Mouse (Mus musculus) liver, embryonic 13.5 days (tissue): ENCODE results near the gene Epb41l1. TPM values are rescaled to one million over a fixed set of nuclear protein-coding genes. Genes with fewer than 3 reads are reported as not detected.
"Not testable (repeated sequence)": the region's sequence is repeated elsewhere in the genome, so short reads cannot be mapped to it uniquely, and the experiment has no call there.

Experiments
- ATAC-seq: fragments of 200-750 bp; cut with Nextera tagmentation; 2 replicates; pipeline ENCODE4 v1.8.0; 2017; ENCODE audit warnings: low read depth, mild to moderate bottlenecking, moderate number of reproducible peaks, moderate library complexity
- DNase-seq: peaks from one replicate; pipeline ENCODE4 v3.0.0; 2022
- H3K27ac ChIP-seq: fragments of 300-500 bp; sonication (generic); 2 replicates; pipeline ENCODE4 v1.5.1; 2015; ENCODE audit warnings: moderate library complexity, mild to moderate bottlenecking, inconsistent platforms
- H3K27me3 ChIP-seq: fragments of 300-500 bp; sonication (generic); 2 replicates; pipeline ENCODE4 v1.6.1; 2015; ENCODE audit warnings: mild to moderate bottlenecking, inconsistent platforms
- H3K36me3 ChIP-seq: fragments of 300-500 bp; sonication (generic); 2 replicates; pipeline ENCODE4 v1.6.1; 2015; ENCODE audit warnings: mild to moderate bottlenecking, inconsistent platforms
- H3K4me1 ChIP-seq: fragments of 300-500 bp; sonication (generic); replicated peaks from 2 replicates; pipeline ENCODE4 v1.6.1; 2015; ENCODE audit warnings: inconsistent platforms
- H3K4me2 ChIP-seq: fragments of 300-500 bp; sonication (generic); 2 replicates; pipeline ENCODE4 v1.6.1; 2015; ENCODE audit warnings: inconsistent platforms, mild to moderate bottlenecking, moderate library complexity
- H3K4me3 ChIP-seq: fragments of 300-500 bp; sonication (generic); replicated peaks from 2 replicates; pipeline ENCODE4 v1.5.1; 2015; ENCODE audit warnings: mild to moderate bottlenecking, inconsistent platforms
- H3K9ac ChIP-seq: fragments of 300-500 bp; sonication (generic); 2 replicates; pipeline ENCODE4 v1.6.1; 2015; ENCODE audit warnings: mild to moderate bottlenecking, inconsistent platforms
- H3K9me3 ChIP-seq: fragments of 300-500 bp; sonication (generic); replicated peaks from 2 replicates; pipeline ENCODE4 v1.6.1; 2016; ENCODE audit warnings: inconsistent platforms
- WGBS: fragments of 180-500 bp; shearing (Covaris S2); methylation state at CpG from one replicate; pipeline ENCODE4 v1.1.7; 2015; ENCODE audit not compliant: insufficient replicate concordance; 5-methylcytosine and 5-hydroxymethylcytosine counted together
- polyA plus RNA-seq: library from polyadenylated mRNA; unstranded; fragments of >200 nt; fragmentation: Nextera tagmentation; extraction: Ambion mirVana; gene quantifications from 2 replicates; pipeline ENCODE4 v1.2.1, GENCODE M21; 2015

Gene Epb41l1
- polyA plus RNA-seq, result 0.43 and 0.46 TPM in 2 replicates

DNA sequence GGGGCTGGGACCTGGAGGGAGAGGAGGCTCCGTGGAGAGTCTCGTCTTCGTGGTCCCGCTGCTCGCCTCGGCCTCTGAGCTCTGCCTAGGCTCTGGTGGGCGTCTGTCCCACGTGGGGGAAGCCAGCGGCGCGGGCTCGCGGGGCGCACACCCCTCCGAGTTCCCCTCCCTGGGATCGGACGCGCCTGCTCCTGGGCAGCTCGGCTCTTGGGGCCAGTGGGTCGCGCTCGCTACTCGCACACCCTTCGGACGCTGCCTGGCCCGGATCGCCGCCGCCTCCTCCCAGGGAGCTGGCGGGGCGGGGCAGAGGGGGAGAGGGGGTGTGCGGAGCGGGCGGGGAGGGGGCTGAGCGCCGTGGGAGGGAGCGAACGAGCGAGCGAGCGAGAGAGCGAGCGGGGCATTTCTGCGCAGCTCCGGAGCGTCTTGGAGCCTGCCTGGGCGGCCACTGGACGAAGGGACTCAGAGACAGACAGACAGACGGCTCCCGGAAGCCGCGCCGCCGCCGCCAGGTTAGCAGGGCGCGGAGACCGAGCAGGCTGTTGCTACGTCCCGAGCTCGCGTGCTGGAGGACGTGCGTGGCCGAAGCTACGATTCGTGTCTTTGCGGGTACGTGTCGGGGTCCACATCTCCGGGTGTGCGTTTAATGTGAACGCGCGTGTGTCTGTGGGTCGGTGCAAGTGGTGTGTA, at the start of gene Epb41l1:
Gene Epb41l1 (plus strand): TSS at position 216 of the 687 bp plus-strand sequence.
- Histone ChIP-seq H3K9ac (peak within 1 kb of the TSS; percentile 35; the same call in 1 of the 2 replicates), H3K36me3 (no peaks in the 10 kb centered on the region), H3K4me2 (peak within 1 kb of the TSS; percentile 73), H3K4me3 (peak within 1 kb of the TSS; percentile 48), H3K27me3 (peaks cover 84% of the 10 kb centered on the region), H3K9me3 (no peaks in the 10 kb centered on the region), H3K4me1 (peaks cover 15% of the 10 kb centered on the region), H3K27ac (no peak within 1 kb of the TSS)
- WGBS, result 1% methylated on average over 75 of the region's 76 CpGs
- DNase-seq (no peak), ATAC-seq (peak; percentile 43; the same call in 1 of the 2 replicates)

DNA sequence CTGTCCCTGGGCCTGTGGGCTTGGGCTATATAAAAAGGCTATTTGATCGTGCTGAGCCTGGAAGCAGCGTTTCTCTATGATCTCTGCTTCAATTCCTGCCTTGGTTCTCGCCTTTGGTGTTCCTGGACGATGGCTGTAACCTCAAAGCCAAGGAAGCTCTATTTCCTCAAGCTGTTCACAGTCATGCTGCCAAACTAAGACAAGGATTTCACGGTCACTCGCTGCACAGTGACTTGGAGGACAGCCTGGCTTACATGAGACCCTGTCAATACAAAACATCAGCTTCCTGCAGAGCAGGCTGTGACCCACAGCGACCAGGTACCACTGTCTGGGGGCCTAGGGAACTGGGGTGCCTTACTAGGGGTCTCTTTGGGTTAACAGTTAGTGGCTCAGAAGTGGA, 43.8 kb upstream of the Epb41l1 start:
- H3K4me2 ChIP-seq, result no peak overlapping the region
- no peak overlapping the region for H3K9ac ChIP-seq
- H3K4me1 ChIP-seq, result no peaks in the 10 kb centered on the region
- ATAC-seq, result no peak
- H3K9me3 ChIP-seq, result no peaks in the 10 kb centered on the region
- H3K27ac ChIP-seq, result no peak overlapping the region
- no peak for DNase-seq
- H3K27me3 ChIP-seq, result no peaks in the 10 kb centered on the region
- H3K4me3 ChIP-seq, result no peak overlapping the region
- H3K36me3 ChIP-seq, result no peaks in the 10 kb centered on the region
- WGBS, result 54% methylated on average over 7 of the region's 7 CpGs

DNA sequence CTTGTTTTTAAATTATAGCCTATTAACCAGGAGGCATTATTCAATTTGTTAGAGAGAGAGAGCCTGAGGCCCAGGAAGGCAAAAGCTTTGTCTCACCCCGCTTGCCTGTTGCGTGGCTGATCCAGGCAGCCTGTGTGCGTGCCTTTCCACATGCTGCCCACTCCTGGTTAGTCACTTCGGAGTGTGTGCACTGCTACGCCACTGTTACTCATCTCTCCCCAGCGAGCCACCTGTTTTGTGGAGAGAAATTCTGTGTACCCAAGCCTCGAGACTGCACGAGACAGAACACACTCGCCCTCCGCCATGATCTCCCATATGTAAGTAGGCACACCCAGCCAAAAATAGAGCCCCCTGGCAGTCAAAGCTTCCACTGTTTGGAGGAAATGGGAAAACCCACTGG, 40.8 kb upstream of the Epb41l1 start:
- no peaks in the 10 kb centered on the region for H3K36me3 ChIP-seq
- no peak overlapping the region for H3K27ac ChIP-seq
- no peaks in the 10 kb centered on the region for H3K27me3 ChIP-seq
- H3K4me2 ChIP-seq, result no peak overlapping the region
- H3K4me1 ChIP-seq, result no peaks in the 10 kb centered on the region
- DNase-seq (no peak), ATAC-seq (no peak)
- no peak overlapping the region for H3K4me3 ChIP-seq
- no peak overlapping the region for H3K9ac ChIP-seq
- H3K9me3 ChIP-seq, result no peaks in the 10 kb centered on the region
- 82% methylated on average over 10 of the region's 10 CpGs for WGBS

DNA sequence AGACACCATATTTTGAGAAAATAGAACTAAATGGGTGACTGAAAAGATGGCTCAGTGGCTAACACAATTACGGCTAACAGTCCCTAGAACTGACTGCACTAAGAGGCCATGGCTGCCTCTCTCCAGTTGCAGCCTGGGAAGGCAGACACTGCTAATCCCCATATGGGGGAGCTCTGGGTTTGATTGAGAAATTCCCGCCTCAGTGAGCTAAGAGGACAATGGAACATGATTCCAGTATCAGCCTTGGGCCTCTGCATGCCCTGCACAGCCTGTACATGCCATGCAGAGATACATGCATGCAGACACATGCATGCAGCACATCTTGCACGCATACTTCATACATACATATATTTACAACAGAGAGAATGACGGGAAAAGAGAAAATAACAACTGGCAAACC, 39.4 kb upstream of the Epb41l1 start:
- Histone ChIP-seq H3K4me3 (no peak overlapping the region), H3K27me3 (no peaks in the 10 kb centered on the region), H3K9ac (no peak overlapping the region), H3K4me2 (no peak overlapping the region), H3K4me1 (no peaks in the 10 kb centered on the region), H3K27ac (no peak overlapping the region), H3K36me3 (no peaks in the 10 kb centered on the region), H3K9me3 (no peaks in the 10 kb centered on the region)
- DNase-seq, result no peak
- ATAC-seq, result no peak
- 68% methylated on average over 4 of the region's 4 CpGs for WGBS

DNA sequence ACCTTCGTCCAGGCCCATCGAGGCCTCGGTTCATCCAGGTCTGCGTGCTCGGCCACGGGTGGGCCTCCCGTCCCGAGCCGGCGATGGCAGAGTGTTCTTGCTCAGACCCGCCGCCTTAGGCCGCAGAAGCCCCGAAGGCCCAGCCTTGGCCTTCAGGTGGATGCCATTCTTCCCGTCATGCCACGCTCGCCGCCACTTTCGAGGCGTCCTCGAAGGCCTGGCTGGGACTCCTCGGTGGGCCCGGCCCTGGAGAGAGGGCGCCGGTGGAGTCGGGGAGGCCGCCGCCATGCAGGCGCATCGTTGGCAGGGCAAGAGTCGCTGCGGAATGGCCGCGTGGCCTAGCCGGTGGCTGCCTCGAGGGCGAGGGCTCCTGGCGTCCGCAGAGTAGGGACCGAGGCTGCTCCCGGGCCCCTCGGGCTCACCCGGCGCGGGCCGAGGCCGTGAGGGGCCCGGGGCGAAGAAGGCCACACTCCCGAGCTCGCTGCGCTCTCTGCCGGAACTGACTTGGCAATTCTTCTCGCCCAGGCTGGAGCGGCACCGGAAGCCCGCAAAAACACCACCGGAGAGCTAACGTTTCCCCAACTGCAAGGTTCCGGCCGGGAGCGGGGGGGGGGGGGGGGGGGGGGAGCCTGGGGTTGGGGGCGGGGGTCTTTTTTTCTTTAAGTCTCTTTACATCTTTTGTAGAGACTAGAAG, 28.1 kb upstream of the Epb41l1 start:
- not testable (repeated sequence) for H3K4me1 ChIP-seq, H3K9me3 ChIP-seq, H3K36me3 ChIP-seq, H3K27me3 ChIP-seq, H3K27ac ChIP-seq
- 0% methylated on average over 14 of the region's 63 CpGs for WGBS
- peak overlapping the region; percentile 52; the same call in 1 of the 2 replicates for H3K9ac ChIP-seq
- DNase-seq (peak; percentile 73), ATAC-seq (peak; percentile 91)
- peak overlapping the region; percentile 41 for H3K4me2 ChIP-seq
- H3K4me3 ChIP-seq, result peak overlapping the region; percentile 56

DNA sequence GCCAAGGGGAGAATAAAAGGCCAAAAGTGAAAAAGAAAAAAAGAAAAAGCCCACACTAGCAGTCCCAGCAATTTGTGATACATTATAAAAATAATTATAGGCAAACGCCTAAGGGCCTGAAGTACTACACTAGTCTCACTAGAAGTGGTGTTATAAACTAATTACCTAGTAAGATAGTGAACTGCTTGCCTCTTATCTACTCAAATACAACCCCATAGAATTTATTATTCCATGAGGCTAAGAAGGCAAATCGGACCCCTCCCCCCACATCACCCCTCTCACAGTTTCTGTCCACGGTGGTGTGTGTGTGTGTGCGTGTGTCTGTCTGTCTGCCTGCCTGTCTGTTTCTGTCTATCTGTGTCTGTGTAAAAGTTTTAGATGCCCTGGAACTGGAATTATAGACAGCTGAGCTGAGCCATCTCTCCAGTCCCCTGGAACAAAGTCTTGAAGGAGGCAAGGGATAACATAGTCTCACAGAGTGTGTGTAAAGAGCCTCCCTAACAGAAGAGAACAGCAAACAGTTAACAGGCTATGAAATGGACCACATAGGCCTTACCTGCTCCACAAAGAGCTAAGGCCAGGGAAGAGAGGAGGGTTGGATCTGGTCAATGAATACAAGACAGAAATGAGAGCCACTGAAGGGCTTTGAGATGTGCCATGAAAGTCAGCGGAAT, 27.4 kb upstream of the Epb41l1 start:
- peak overlapping the region; percentile 41 for H3K4me2 ChIP-seq

DNA sequence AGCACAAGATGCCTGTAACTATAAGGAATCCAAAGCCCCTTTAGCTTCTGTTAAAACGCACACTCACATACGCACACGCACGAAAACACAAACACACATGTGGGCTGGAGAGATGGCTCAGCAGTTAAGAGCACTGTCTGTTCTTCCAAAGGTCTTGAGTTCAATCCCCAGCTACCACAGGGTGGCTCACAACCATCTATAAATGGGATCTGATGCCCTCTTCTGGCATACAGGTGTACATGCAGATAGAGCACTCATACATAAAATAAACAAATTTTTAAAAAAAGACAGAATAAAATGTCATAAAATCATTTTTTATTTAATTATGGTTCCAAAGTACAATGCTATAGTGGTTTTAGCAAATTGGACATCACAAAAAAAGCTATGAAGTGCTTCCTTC, 26.4 kb upstream of the Epb41l1 start:
- H3K9ac ChIP-seq, result no peak overlapping the region
- ATAC-seq (no peak), DNase-seq (no peak)
- no peak overlapping the region for H3K4me3 ChIP-seq
- no peaks in the 10 kb centered on the region for H3K9me3 ChIP-seq
- H3K27ac ChIP-seq, result no peak overlapping the region
- H3K27me3 ChIP-seq, result no peaks in the 10 kb centered on the region
- no peaks in the 10 kb centered on the region for H3K36me3 ChIP-seq
- H3K4me1 ChIP-seq, result peaks cover 8% of the 10 kb centered on the region
- WGBS, result 90% methylated on average over 4 of the region's 4 CpGs
- no peak overlapping the region for H3K4me2 ChIP-seq

More for the DNA sequence above, 27.4 kb upstream of the Epb41l1 start:
- Histone ChIP-seq H3K36me3 (no peaks in the 10 kb centered on the region), H3K27me3 (no peaks in the 10 kb centered on the region), H3K9ac (0 out of 2 replicates have a peak overlapping the region, but pooled peaks have one; percentile 52), H3K4me3 (peak overlapping the region; percentile 56), H3K9me3 (no peaks in the 10 kb centered on the region), H3K27ac (no peak overlapping the region), H3K4me1 (peaks cover 8% of the 10 kb centered on the region)
- 39% methylated on average over 5 of the region's 5 CpGs for WGBS
- DNase-seq (no peak), ATAC-seq (no peak)

DNA sequence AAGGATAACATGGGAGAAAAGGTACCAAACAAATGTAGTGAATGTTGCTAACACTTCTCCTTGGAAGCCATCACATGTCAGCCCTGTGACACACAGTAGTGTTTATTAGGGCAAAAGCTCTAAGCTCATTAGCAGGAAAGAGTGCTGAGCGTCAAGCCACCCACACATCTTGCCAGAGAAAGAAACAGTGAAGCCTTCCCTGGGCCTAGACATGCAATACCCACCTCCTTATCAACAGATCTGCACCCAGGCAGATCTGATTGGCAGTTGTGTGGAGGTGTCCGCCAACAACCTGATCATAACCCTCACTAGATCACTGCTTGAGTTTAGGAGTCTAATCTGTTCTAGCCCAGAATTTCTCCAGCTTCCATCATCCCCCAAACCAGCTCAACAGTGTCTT, 24.6 kb upstream of the Epb41l1 start:
- Histone ChIP-seq H3K9me3 (no peaks in the 10 kb centered on the region), H3K4me2 (no peak overlapping the region), H3K9ac (no peak overlapping the region), H3K4me1 (peaks cover 11% of the 10 kb centered on the region), H3K36me3 (no peaks in the 10 kb centered on the region), H3K27me3 (no peaks in the 10 kb centered on the region), H3K27ac (no peak overlapping the region), H3K4me3 (no peak overlapping the region)
- 55% methylated on average over 2 of the region's 2 CpGs for WGBS
- DNase-seq (no peak), ATAC-seq (no peak)

DNA sequence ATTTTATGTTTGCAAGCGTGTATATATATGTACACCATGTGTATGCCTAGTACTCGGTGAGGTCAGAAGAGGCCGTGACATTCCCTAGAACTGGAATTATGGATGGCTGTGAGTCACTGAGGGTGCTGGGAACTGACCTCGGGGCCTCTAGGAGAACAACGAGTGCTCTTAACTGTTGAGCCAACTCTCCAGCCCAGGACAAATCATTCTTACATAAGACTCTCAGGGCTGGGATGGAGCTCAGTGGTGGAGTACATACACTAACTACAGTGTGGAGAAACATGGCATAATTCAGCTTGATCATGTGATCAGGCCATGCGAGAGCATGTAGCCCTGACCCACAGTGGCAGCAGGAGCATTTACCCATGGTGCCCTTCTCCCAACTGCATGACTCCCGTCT, 22.7 kb upstream of the Epb41l1 start:
- no peak overlapping the region for H3K9ac ChIP-seq
- no peaks in the 10 kb centered on the region for H3K36me3 ChIP-seq
- no peak overlapping the region for H3K4me3 ChIP-seq
- WGBS, result 73% methylated on average over 7 of the region's 7 CpGs
- no peaks in the 10 kb centered on the region for H3K9me3 ChIP-seq
- no peak for DNase-seq
- no peak for ATAC-seq
- H3K27me3 ChIP-seq, result no peaks in the 10 kb centered on the region
- peaks cover 14% of the 10 kb centered on the region for H3K4me1 ChIP-seq
- no peak overlapping the region for H3K4me2 ChIP-seq
- H3K27ac ChIP-seq, result no peak overlapping the region

DNA sequence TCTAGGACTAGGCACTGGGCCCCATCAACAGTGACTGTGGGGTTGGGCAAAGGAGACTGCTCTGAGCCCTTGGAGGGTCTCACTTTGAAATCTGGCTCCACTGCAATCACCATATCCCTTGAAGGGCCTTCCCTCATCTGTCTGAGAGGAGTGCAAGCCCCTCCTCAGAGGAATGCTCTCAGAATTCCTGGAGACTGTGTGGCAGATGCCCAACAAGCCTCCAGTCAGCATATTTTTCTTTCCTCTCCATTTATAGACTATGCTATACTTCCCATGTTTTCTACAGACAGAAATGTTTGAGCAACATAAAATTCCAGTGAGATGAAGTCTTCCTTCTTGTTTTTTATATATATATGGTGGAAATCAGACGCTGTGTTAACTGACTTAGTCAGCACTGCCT, 21.2 kb upstream of the Epb41l1 start:
- no peaks in the 10 kb centered on the region for H3K36me3 ChIP-seq
- no peak overlapping the region for H3K27ac ChIP-seq
- H3K4me2 ChIP-seq, result no peak overlapping the region
- no peaks in the 10 kb centered on the region for H3K9me3 ChIP-seq
- H3K27me3 ChIP-seq, result no peaks in the 10 kb centered on the region
- ATAC-seq, result no peak
- no peak for DNase-seq
- H3K9ac ChIP-seq, result no peak overlapping the region
- WGBS, result 56% methylated on average over 1 of the region's 1 CpGs
- peaks cover 7% of the 10 kb centered on the region for H3K4me1 ChIP-seq
- H3K4me3 ChIP-seq, result no peak overlapping the region

DNA sequence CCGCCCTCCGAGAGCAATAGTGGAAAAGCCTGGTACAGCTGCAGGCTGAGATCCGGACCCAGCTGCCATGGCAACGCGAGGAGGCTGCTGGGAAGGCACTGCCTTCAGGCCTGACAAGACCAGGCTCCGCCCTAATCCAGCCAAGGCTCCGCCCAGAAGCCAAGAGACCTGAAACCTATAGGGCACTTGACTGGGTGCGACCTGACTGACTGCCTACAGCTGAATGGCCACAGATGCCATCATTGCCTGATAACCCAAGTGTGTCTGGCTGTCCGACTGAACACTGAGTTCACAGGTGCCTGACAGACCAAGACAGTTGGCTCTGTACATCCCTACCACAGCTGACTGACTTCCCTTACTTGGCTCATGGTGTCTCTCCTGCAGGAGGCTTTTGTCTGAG, 19.4 kb upstream of the Epb41l1 start:
- DNase-seq (peak; percentile 61), ATAC-seq (peak; percentile 82)
- Histone ChIP-seq H3K4me1 (peaks cover 7% of the 10 kb centered on the region), H3K9me3 (no peaks in the 10 kb centered on the region), H3K36me3 (no peaks in the 10 kb centered on the region), H3K4me3 (no peak overlapping the region), H3K9ac (no peak overlapping the region), H3K27ac (no peak overlapping the region), H3K27me3 (0 out of 2 replicates have a peak, but pooled peaks cover 2% of the 10 kb centered on the region), H3K4me2 (no peak overlapping the region)
- 7% methylated on average over 9 of the region's 9 CpGs for WGBS
